Mouse (Mus musculus) brain, embryonic 14.5 days (tissue): ENCODE results near the gene Diaph2.

Source experiments
- CTCF ChIP-seq: fragments of 200-500 bp; IDR thresholded peaks from 2 replicates; pipeline ENCODE4 v1.5.1; 2012; ENCODE audit warnings: inconsistent platforms, mild to moderate bottlenecking, moderate library complexity, borderline replicate concordance; ENCODE audit not compliant: insufficient read depth, insufficient read length; ENCODE audit errors: extremely low read depth
- POLR2A ChIP-seq: fragments of 200-500 bp; IDR thresholded peaks from 2 replicates; pipeline ENCODE4 v1.6.1; 2012; ENCODE audit warnings: mild to moderate bottlenecking, inconsistent platforms, borderline replicate concordance; ENCODE audit not compliant: poor library complexity, insufficient read depth, insufficient read length, severe bottlenecking; ENCODE audit errors: extremely low read depth

DNA sequence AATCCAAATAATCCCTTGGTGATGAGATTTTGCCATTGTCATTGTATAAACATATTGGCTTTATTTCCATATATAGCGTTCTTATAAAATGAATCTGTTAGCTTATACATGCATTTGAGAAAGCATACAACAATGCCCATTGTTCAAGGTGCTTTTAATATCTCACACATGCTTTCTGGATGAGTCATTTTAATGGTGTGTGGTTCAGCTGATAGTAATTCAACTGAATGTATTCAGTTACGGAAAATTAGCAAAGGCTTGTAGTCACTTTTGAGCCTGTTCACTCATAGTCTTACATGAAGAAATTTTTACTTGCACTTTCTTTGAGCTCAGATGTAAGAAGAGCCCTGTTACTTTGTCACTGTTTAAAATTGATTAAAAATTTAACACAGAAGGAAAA, 423.6 kb downstream of the Diaph2 start:
- TF ChIP-seq CTCF (no peak), POLR2A (no peak)
